Mouse (Mus musculus) embryonic facial prominence, embryonic 11.5 days (tissue): ENCODE results near the gene Zdhhc5. TPM values are rescaled to one million over a fixed set of nuclear protein-coding genes. Genes with fewer than 3 reads are reported as not detected.
A peak's percentile ranks its signal among the peaks of the same experiment; 100 is the strongest.
"Not testable (repeated sequence)": the region's sequence is repeated elsewhere in the genome, so short reads cannot be mapped to it uniquely, and the experiment has no call there.

Experiments
- ATAC-seq: fragments of 200-750 bp; cut with Nextera tagmentation; replicated peaks from 2 replicates; pipeline ENCODE4 v1.8.0; 2017; ENCODE audit warnings: low read depth; ENCODE audit not compliant: insufficient number of reproducible peaks, low FRiP score, low TSS enrichment
- DNase-seq: peaks from one replicate; pipeline ENCODE4 v3.0.0-alpha.2; 2015; ENCODE audit warnings: low spot score
- H3K27ac ChIP-seq: fragments of 300-500 bp; sonication (generic); replicated peaks from 2 replicates; pipeline ENCODE4 v1.5.1; 2014; ENCODE audit warnings: mild to moderate bottlenecking, low read depth, low read length, control low read depth
- H3K27me3 ChIP-seq: fragments of 300-500 bp; sonication (generic); 2 replicates; pipeline ENCODE4 v1.6.1; 2014; ENCODE audit warnings: mild to moderate bottlenecking, low read length, moderate library complexity, mixed read lengths; ENCODE audit not compliant: control insufficient read depth, insufficient read depth
- H3K36me3 ChIP-seq: fragments of 300-500 bp; sonication (generic); replicated peaks from 2 replicates; pipeline ENCODE4 v1.6.1; 2014; ENCODE audit warnings: low read depth, mild to moderate bottlenecking, low read length, moderate library complexity, mixed read lengths; ENCODE audit not compliant: control insufficient read depth, insufficient read depth
- H3K4me1 ChIP-seq: fragments of 300-500 bp; sonication (generic); 2 replicates; pipeline ENCODE4 v1.6.1; 2014; ENCODE audit warnings: low read length, mixed read lengths; ENCODE audit not compliant: control insufficient read depth, insufficient read depth
- H3K4me2 ChIP-seq: fragments of 300-500 bp; sonication (generic); 2 replicates; pipeline ENCODE4 v1.6.1; 2014; ENCODE audit warnings: low read depth, mild to moderate bottlenecking, control low read depth, low read length, moderate library complexity
- H3K4me3 ChIP-seq: fragments of 300-500 bp; sonication (generic); 2 replicates; pipeline ENCODE4 v1.5.1; 2014; ENCODE audit warnings: low read depth, low read length, control low read depth
- H3K9ac ChIP-seq: fragments of 300-500 bp; sonication (generic); replicated peaks from 2 replicates; pipeline ENCODE4 v1.6.1; 2014; ENCODE audit warnings: mild to moderate bottlenecking, control low read depth, low read length
- H3K9me3 ChIP-seq: fragments of 300-500 bp; sonication (generic); replicated peaks from 2 replicates; pipeline ENCODE4 v1.6.1; 2016; ENCODE audit warnings: mild to moderate bottlenecking, low read length, inconsistent platforms, mixed read lengths; ENCODE audit not compliant: control insufficient read depth
- WGBS: fragments of 180-500 bp; shearing (Covaris S2); extraction: QIAGEN DNeasy Blood & Tissue Kit; methylation state at CpG from one replicate; pipeline ENCODE4 v1.1.7; 2014; 5-methylcytosine and 5-hydroxymethylcytosine counted together
- polyA plus RNA-seq: library from polyadenylated mRNA; unstranded; fragments of >200 nt; fragmentation: Nextera tagmentation; extraction: Ambion mirVana; gene quantifications from 2 replicates; pipeline ENCODE4 v1.2.1, GENCODE M21; 2014

The Zdhhc5 gene
- polyA plus RNA-seq, 1 experiment from 2014 or later, result 25.5 TPM

- peak within 1 kb of the TSS; percentile 82 for H3K4me3 ChIP-seq
- H3K27me3 ChIP-seq, result no peaks in the 10 kb centered on the region
- no peaks in the 10 kb centered on the region for H3K9me3 ChIP-seq
- ATAC-seq, result peak; percentile 100
- DNase-seq, result peak; percentile 100
- H3K36me3 ChIP-seq, result peaks cover 2% of the 10 kb centered on the region
- 0 out of 2 replicates have a peak within 1 kb of the TSS, but pooled peaks have one; percentile 30 for H3K27ac ChIP-seq
- H3K4me1 ChIP-seq, result no peaks in the 10 kb centered on the region
- peak within 1 kb of the TSS; percentile 79 for H3K9ac ChIP-seq
- WGBS, result under 1% methylated on average over 44 of the region's 44 CpGs
- peak within 1 kb of the TSS; percentile 68 for H3K4me2 ChIP-seq
Observed at GRCm38 (mm10) chr2:84677968-84678880, 36.8 kb downstream of the Zdhhc5 start, which contains the start of the genes Gm28635 and Med19. Gene Gm28635 (minus strand): TSS chr2:84678041. Gene Med19 (plus strand): TSS chr2:84678402.

DNA sequence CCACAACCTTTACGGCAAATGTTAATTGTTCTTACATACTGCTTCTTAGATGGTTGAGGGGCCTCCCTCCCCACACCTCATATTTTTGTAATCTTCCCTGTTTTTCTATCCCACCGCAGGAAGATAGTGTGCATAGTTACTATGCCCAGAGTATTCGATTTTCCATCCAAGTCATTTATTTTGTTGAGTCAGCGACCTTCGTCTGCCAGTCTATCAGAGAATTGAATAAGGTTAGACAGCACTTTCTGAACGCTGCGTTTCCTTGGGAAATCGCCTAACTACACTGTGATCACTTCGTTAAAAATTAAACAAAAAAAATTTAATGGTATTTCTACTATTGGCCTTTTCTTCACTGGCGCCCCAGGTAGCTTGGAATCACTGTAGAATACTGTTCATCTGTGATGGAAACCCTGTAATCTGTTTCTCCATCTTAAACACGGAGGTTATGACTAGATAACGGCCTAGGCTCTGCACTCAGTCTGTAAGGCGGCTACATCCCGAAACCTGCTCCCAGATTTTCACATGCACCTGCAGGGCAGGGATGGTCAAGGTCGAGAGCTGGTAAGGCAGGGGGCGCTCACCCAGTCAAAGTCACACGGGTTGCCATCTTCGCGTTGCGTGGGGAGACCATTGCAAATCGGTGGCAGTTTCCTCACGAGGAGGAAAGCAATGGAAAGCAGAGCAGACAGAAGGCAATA is 37.6 kb downstream of the Zdhhc5 start:
- peaks cover 2% of the 10 kb centered on the region; the same call in 1 of the 2 replicates for H3K36me3 ChIP-seq

GRCm38 (mm10) chr2:84671535-84671934 is 43.4 kb downstream of the Zdhhc5 start:
- not testable (repeated sequence) for H3K9ac ChIP-seq, H3K4me3 ChIP-seq, H3K9me3 ChIP-seq, H3K36me3 ChIP-seq, H3K27me3 ChIP-seq, H3K4me1 ChIP-seq, H3K27ac ChIP-seq, ATAC-seq, H3K4me2 ChIP-seq, DNase-seq
- WGBS, result 74% methylated on average over 4 of the region's 5 CpGs

More for the DNA sequence above, 37.6 kb downstream of the Zdhhc5 start:
- peak overlapping the region; percentile 52 for H3K9ac ChIP-seq
- WGBS, result 11% methylated on average over 22 of the region's 22 CpGs
- H3K4me3 ChIP-seq, result peak overlapping the region; percentile 58
- ATAC-seq, result peak; percentile 30
- peak overlapping the region; percentile 68 for H3K4me2 ChIP-seq
- no peak overlapping the region for H3K27ac ChIP-seq
- H3K27me3 ChIP-seq, result no peaks in the 10 kb centered on the region
- H3K9me3 ChIP-seq, result no peaks in the 10 kb centered on the region
- peak; percentile 55 for DNase-seq
- no peaks in the 10 kb centered on the region for H3K4me1 ChIP-seq

DNA sequence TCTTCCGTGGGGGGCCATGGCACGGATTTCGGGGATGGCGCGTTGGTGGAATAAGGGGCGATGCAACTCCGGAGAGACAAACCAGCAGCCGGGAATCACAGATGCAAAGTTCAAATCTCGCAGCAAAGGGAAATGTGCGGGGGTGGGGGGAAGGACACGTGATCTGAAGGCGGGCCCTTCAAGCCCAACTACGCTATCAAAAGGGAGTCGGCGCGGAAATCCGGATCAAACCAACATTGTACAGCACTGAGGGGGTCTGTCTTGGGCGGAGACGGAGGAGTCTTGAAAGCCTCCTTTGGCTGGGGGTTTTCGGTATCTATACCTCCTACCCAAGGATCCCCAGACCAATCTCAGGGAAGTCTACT is 44.4 kb downstream of the Zdhhc5 start, which contains the start of gene Selenoh:
Gene Selenoh (minus strand): TSS at position 202 of the 365 bp plus-strand sequence.
- H3K4me1 ChIP-seq, result no peaks in the 10 kb centered on the region
- peak within 1 kb of the TSS; percentile 96 for H3K9ac ChIP-seq
- H3K4me3 ChIP-seq, result peak within 1 kb of the TSS; percentile 93
- WGBS, result 2% methylated on average over 20 of the region's 20 CpGs
- no peaks in the 10 kb centered on the region for H3K9me3 ChIP-seq
- H3K4me2 ChIP-seq, result peak within 1 kb of the TSS; percentile 63
- ATAC-seq, result peak; percentile 95
- H3K36me3 ChIP-seq, result 0 out of 2 replicates have a peak, but pooled peaks cover 2% of the 10 kb centered on the region
- peak within 1 kb of the TSS; percentile 90 for H3K27ac ChIP-seq
- peak; percentile 98 for DNase-seq
- no peaks in the 10 kb centered on the region for H3K27me3 ChIP-seq

DNA sequence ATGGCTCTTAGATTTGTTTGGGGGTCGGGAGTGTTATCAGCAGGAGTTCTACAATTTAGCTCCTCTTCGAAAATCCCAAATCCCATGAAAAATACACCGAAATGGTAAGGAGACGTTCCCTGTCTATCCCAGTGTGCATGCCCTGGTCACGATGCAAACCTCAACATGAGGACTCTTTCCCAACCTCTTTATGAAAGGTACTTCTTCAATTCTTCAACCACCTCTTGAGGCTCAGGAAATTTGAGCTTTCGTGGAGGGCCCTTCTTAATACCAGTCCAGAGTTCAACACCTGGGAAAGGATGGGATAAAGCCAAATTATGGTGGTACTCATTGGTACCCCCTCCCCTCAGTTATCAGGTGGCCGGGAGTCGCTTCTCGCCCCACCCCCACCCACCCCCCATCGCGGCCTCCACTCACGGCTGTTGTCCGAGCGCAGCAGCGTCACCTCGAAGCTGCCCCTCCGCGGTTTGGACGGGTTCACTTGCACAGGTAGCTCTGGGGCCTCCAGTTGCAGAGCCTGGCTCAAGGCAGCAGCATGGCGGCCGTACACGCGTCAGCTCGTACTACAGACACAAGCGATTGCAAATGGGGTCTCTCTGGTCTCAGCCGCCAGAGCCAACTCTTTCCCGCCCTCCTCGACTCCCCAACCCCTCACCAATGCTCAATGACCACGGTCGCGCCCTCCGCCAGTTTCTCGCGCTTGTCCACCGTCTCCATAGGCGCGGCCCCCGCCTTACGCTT is 45.0 kb downstream of the Zdhhc5 start:
- no peaks in the 10 kb centered on the region for H3K27me3 ChIP-seq
- H3K4me3 ChIP-seq, result peak overlapping the region; percentile 93
- peak overlapping the region; percentile 90 for H3K27ac ChIP-seq
- 0 out of 2 replicates have a peak, but pooled peaks cover 2% of the 10 kb centered on the region for H3K36me3 ChIP-seq
- WGBS, result 3% methylated on average over 39 of the region's 39 CpGs
- no peak for DNase-seq
- H3K4me2 ChIP-seq, result peak overlapping the region; percentile 63
- peak; percentile 87 for ATAC-seq
- peak overlapping the region; percentile 96 for H3K9ac ChIP-seq
- no peaks in the 10 kb centered on the region for H3K9me3 ChIP-seq
- no peaks in the 10 kb centered on the region for H3K4me1 ChIP-seq

DNA sequence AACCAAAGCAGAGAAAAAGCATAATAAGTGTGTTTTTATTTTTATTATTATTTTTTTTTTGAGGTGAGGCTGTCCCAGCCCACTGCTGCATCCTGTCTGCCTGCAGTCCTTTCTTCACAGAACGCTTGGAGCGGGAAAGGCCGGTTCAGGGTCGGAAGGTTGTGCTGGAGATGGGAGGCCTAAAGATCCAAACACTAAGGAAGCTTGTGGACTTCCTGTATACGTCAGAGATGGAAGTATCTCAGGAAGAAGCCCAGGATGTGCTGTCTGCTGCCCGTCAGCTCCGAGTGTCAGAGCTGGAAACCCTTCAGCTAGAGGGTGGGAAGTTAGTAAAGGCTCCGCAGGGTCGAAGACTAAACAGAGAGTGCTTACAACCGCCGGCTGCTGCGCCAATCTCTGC is 48.9 kb downstream of the Zdhhc5 start:
- Histone ChIP-seq H3K27ac (no peak overlapping the region), H3K9ac (no peak overlapping the region), H3K27me3 (no peaks in the 10 kb centered on the region), H3K36me3 (no peaks in the 10 kb centered on the region), H3K4me3 (no peak overlapping the region), H3K4me2 (no peak overlapping the region), H3K9me3 (no peaks in the 10 kb centered on the region), H3K4me1 (no peaks in the 10 kb centered on the region)
- 62% methylated on average over 12 of the region's 12 CpGs for WGBS
- ATAC-seq (no peak), DNase-seq (no peak)

- no peaks in the 10 kb centered on the region for H3K9me3 ChIP-seq
- H3K9ac ChIP-seq, result no peak overlapping the region
- H3K27ac ChIP-seq, result no peak overlapping the region
- H3K27me3 ChIP-seq, result no peaks in the 10 kb centered on the region
- WGBS, result 24% methylated on average over 2 of the region's 2 CpGs
- no peak overlapping the region for H3K4me2 ChIP-seq
- DNase-seq, result peak; percentile 66
- H3K36me3 ChIP-seq, result no peaks in the 10 kb centered on the region
- ATAC-seq, result no peak
- H3K4me3 ChIP-seq, result no peak overlapping the region
- H3K4me1 ChIP-seq, result no peaks in the 10 kb centered on the region
Observed at GRCm38 (mm10) chr2:84662866-84663265, 52.1 kb downstream of the Zdhhc5 start.
